Comparison of ENCODE assay signal across 8 mouse cellular contexts in genomic region chr10:122794187-122794850, GRCm38 (mm10).
A peak's percentile ranks its signal among the peaks of the same experiment; 100 is the strongest.
DNase-seq lines count a peak whose midpoint lies in the region; ATAC-seq and TF ChIP-seq lines count a peak whose summit lies in the region.

No protein-coding gene starts in this region.

- WGBS in heart, embryonic 14.5 days = 40% methylated on average over 20 of the region's 20 CpGs
- WGBS in neural tube, embryonic 14.5 days = 40% methylated on average over 20 of the region's 20 CpGs

- no peaks in the 10 kb centered on the region for H3K27me3 ChIP-seq in ES-Bruce4 (ENCODE audit: control insufficient read depth, insufficient read depth, low read length, poor library complexity, severe bottlenecking)
- H3K27me3 ChIP-seq in heart, embryonic 14.5 days (ENCODE audit: control insufficient read depth, insufficient read depth, low read length) = no peaks in the 10 kb centered on the region
- no peaks in the 10 kb centered on the region for H3K27me3 ChIP-seq in neural tube, embryonic 14.5 days (ENCODE audit: control insufficient read depth, insufficient read depth, low read length)

- no peak overlapping the region for H3K27ac ChIP-seq in ES-Bruce4 (ENCODE audit: insufficient read depth, low read length)
- peak overlapping the region in 1 of 2 experiments; percentile 28; a peak in 1 of 4 replicates for H3K27ac ChIP-seq in heart, embryonic 14.5 days (replicated peaks in 1 of 2; ENCODE audit: control insufficient read depth in 1 of 2, insufficient read depth in 1 of 2, low read depth in 2 of 2, low read length in 2 of 2)
- H3K27ac ChIP-seq in neural tube, embryonic 14.5 days (ENCODE audit: low read depth, low read length) = 0 out of 2 replicates have a peak overlapping the region, but pooled peaks have one; percentile 10

- no peaks in the 10 kb centered on the region for H3K9me3 ChIP-seq in ES-Bruce4 (replicated peaks; ENCODE audit: control insufficient read depth, insufficient read depth, low read length, poor library complexity, severe bottlenecking)
- H3K9me3 ChIP-seq in heart, embryonic 14.5 days (ENCODE audit: control insufficient read depth, low read length) = no peaks in the 10 kb centered on the region
- H3K9me3 ChIP-seq in neural tube, embryonic 14.5 days (ENCODE audit: control insufficient read depth, low read length) = no peaks in the 10 kb centered on the region

- TF ChIP-seq POLR2A in ES-Bruce4 (IDR thresholded peaks at IDR 0.05; ENCODE audit: insufficient read depth, low read length) = peak; percentile 9

- H3K9ac ChIP-seq in ES-Bruce4 (ENCODE audit: low read depth, poor library complexity, severe bottlenecking) = no peak overlapping the region
- H3K9ac ChIP-seq in heart, embryonic 14.5 days (ENCODE audit: low read length) = no peak overlapping the region
- no peak overlapping the region for H3K9ac ChIP-seq in neural tube, embryonic 14.5 days (replicated peaks; ENCODE audit: low read depth, low read length)

- peak; percentile 86 for TF ChIP-seq CTCF in ES-Bruce4 (IDR thresholded peaks at IDR 0.05; ENCODE audit: low read depth, low read length)

- peak overlapping the region; percentile 31 for H3K4me2 ChIP-seq in heart, embryonic 14.5 days (ENCODE audit: low read length)
- H3K4me2 ChIP-seq in neural tube, embryonic 14.5 days (ENCODE audit: low read depth, low read length) = no peak overlapping the region

- TF ChIP-seq EP300 in ES-Bruce4 (IDR thresholded peaks at IDR 0.05; ENCODE audit: insufficient read depth, low read depth, low read length) = no peak

- peak; percentile 58 for DNase-seq in c-Kit-negative CD71-positive TER-119-positive erythroid progenitor cells, embryonic 14.5 days (ENCODE audit: low read depth, low spot score)
- DNase-seq in fibroblast of lung, adult 2 months (ENCODE audit: low read depth) = peak; percentile 73
- peak; percentile 75 for DNase-seq in kidney, postnatal 14 days
- DNase-seq in lung, adult 18-20 months = peak; percentile 74 to 81
- peak; percentile 64 for DNase-seq in testis, postnatal 14 days (ENCODE audit: low spot score)

- 0 out of 2 replicates have a peak, but pooled peaks have one; percentile 9 for ATAC-seq in heart, embryonic 14.5 days (ENCODE audit: insufficient number of reproducible peaks, insufficient read depth, low FRiP score, low read depth)
- peak; percentile 50; the same call in 1 of the 2 replicates for ATAC-seq in neural tube, embryonic 14.5 days (ENCODE audit: low read depth)

- H3K4me1 ChIP-seq in ES-Bruce4 (ENCODE audit: control insufficient read depth, insufficient read depth, low read length) = no peaks in the 10 kb centered on the region
- peaks cover 0 to 8% of the 10 kb centered on the region in 2 experiments; a peak in 3 of 4 replicates for H3K4me1 ChIP-seq in heart, embryonic 14.5 days (ENCODE audit: control insufficient read depth in 2 of 2, insufficient read depth in 2 of 2, low read length in 2 of 2)
- 0 out of 2 replicates have a peak, but pooled peaks cover 4% of the 10 kb centered on the region for H3K4me1 ChIP-seq in neural tube, embryonic 14.5 days (ENCODE audit: control insufficient read depth, insufficient read depth, low read length)

- H3K4me3 ChIP-seq in ES-Bruce4 (ENCODE audit: low read depth, low read length) = peak overlapping the region; percentile 50
- H3K4me3 ChIP-seq in heart, embryonic 14.5 days (ENCODE audit: control insufficient read depth in 1 of 2, insufficient read depth in 1 of 2, low read depth in 1 of 2, low read length in 2 of 2) = 0 out of 4 replicates have a peak overlapping the region, but pooled peaks of 1 of the 2 experiments have one; percentile 18
- H3K4me3 ChIP-seq in neural tube, embryonic 14.5 days (ENCODE audit: low read depth, low read length) = no peak overlapping the region

- H3K36me3 ChIP-seq in ES-Bruce4 (ENCODE audit: control insufficient read depth, insufficient read depth, low read length, poor library complexity, severe bottlenecking) = no peaks in the 10 kb centered on the region
- H3K36me3 ChIP-seq in heart, embryonic 14.5 days (ENCODE audit: control insufficient read depth, insufficient read depth, low read length) = no peaks in the 10 kb centered on the region
- H3K36me3 ChIP-seq in neural tube, embryonic 14.5 days (ENCODE audit: control insufficient read depth, insufficient read depth, low read length) = no peaks in the 10 kb centered on the region
